Mouse (Mus musculus) layer of hippocampus, adult 11-12 months (tissue): ENCODE results near the gene Zfp229.
"Not testable (repeated sequence)": the region's sequence is repeated elsewhere in the genome, so short reads cannot be mapped to it uniquely, and the experiment has no call there.

Experiments used
- DNase-seq: peaks from one replicate; pipeline ENCODE4 v3.0.0; 2022; ENCODE audit warnings: low spot score

Gene Zfp229

DNA sequence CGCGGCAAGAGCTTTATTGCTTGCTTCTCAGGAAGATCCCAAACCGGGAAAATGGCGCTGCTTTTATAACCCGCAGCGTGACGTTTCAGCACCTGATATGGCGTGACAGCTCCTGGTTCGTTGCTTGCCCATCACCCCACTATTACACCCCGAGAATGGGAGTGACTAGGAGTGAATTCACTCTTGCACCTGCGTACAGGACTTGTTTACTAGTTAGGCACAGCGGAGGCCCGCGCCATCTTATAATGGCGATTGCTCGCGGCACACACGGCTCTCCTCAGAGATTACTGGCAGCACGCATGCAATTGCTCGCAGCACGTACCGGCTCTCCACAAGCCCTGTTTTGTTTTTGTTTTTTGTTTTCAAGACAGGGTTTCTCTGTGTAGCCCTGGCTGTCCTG lies at the start of gene Zfp229:
Gene Zfp229, plus strand, starts transcription at position 301 of the 400 bp plus-strand sequence.
- not testable (repeated sequence) for DNase-seq

DNA sequence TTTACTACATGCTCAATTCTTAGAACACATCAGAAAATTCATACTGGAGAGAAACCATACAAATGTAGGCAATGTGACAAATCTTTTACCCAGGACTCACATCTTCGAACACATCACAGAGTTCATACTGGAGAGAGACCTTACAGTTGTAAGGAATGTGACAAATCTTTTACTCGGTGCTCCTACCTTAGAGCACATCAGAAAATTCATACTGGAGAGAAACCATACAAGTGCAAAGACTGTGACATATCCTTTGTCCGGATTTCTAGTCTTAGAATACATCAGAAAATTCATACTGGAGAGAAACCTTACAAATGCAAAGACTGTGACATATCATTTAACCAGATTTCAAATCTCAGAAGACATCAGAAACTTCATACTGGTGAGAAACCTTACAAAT lies 39.0 kb upstream of the Zfp229 start, which contains the start of gene Gm10226:
Gene Gm10226, plus strand, starts transcription at position 301 of the 400 bp plus-strand sequence.
- DNase-seq: no peak

DNA sequence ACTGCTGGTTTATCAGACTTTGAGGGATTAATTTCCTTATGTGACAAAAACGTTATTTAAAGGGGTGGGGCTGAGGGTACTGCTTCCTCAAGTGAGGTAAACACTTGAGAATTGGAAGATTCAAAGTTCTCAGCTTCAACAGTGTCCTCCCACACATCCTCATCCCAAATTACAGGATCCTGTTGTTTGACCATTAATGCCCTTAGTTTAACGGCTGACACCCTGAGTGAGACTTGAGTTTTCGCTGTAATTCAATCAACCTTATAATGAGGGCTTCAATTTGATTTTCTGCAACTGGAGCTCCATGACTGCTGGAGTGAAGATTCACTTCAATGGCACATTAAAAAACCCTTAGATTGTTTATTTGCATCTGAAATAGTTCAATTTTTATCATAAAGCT lies 37.3 kb upstream of the Zfp229 start:
- no peak for DNase-seq

DNA sequence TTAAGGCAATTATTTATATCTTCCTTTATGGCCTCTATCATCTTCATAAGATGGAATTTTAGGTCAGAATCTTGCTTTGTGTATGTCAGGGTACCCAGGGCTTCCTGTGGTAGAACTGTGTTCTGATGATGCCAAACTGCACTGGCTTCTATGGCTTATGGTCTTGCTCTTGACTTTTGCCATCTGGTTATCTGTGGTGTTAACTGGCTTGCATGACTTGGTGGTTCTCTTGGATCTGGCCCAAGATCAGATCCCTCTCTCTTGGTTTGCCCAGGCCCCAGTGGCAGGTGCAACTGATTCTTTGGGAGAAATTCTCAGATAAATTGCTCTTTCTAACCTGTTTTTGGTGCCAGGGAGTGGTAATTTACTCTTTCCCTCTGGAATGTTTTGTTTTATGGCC lies 34.5 kb upstream of the Zfp229 start:
- no peak for DNase-seq

DNA sequence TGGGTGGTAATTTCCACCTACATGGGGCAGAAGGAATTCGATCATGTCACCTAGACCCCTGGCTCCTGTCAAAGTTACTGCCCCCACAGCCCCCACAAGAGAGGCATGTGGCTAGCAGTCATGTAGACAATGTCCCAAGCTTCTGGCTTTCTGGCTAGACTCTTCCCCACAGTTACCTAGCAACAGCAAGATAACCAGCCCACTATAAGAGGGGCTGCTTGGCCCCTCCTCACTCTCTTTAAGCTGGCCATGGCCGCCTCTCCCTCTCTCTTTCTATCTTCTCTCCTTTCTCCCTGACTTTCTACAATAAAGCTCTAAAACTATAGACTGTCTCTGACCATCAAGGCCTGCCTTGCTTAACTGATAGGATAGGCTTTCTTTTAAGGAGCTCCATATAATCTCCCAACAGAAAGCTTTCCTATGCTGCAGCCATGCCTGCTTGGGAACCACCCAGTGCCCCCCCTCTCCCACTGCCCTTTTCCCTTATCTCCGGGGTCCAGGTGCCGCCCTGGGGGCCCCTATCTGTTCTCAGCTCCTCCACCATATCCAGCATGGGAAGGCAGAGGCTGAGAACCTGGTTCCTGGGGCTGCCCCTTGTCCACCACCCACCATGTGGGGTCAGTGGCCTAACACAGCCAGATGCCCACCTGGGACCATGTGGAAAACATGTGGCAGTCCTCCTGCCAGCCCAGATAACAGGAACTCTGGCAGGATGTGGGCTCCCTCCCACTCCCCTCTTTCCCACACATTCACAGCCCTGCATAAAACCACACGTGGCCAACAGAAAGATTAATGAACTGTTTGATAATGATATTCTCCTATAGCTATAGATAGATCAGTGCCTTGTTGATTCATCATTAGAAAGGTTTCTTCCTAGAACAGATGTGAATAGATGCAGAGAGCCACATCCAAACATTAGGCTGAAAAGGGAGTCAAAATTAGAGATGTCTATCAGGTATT lies 28.0 kb upstream of the Zfp229 start:
- DNase-seq: no peak

DNA sequence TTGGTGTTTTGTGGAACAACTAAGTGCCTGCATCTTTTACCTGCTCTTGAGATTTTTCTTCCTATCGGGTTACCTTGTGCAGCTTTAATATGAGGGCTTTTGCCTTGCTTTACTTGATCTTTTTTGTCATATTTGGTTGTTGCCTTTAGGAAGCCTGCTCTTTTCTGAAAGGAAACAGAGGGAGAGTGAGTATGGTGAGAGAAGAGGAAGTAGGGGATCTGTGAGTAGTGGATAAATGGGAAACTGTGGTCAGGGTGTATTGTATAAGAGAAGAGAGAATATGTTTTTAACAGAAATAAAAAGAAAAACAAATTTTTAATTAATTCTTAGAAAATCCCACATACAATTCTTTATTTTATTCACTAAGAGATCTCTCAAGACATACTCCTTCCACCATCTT lies 27.2 kb upstream of the Zfp229 start:
- DNase-seq: no peak

DNA sequence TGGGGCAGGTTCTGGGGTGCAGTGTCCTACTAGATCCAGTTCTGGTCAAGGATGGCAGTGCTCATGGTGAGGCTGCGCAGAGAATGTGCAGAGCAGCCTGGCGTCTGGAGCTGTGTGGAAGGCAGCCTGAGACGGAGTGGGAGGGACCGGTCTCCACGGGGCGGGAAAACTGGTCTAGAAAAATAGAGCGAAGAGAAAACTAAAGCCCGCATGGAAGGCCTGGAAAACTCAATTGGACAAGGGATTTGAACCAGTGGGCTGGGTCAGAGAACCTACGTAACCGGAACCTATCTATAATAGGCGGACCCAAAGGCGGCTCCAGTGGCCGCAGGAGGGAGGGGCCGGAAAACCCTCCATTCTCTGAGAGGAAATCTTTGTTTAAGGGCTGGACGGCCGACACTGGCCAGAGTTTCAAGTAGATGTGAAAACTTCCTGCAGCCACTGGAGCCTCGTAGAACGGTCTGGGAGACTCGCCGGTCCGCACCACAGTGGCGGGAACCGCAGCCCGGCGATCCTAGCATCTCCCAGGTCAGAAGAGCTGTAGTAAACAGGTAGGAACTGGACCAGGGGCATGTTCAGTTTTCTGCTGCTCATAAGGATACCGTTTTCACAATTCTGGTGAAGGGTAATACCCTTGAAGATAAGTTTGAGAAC lies 23.1 kb upstream of the Zfp229 start, which contains the start of gene Zfp760:
Gene Zfp760, plus strand, starts transcription at position 399 of the 654 bp plus-strand sequence.
- peak; percentile 84 for DNase-seq

DNA sequence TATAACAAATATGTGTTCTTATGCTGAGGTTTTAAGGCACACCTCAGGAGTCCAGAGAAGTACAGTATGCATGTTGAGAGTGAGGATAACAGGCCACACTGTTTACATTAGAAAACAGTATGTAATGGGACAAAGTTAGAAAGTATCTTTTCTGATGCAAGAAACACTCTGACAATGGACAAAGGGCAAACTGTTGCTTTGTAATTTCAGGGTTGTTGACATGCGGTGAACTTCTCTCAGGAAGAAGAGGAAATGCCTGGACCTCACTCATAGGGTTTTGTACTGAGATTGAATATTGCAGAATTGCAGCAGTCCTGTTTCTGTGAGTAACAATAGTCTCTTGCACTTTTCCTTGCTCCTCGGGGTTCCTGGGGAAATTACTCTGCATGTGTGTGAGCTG lies 22.2 kb upstream of the Zfp229 start:
- no peak for DNase-seq

DNA sequence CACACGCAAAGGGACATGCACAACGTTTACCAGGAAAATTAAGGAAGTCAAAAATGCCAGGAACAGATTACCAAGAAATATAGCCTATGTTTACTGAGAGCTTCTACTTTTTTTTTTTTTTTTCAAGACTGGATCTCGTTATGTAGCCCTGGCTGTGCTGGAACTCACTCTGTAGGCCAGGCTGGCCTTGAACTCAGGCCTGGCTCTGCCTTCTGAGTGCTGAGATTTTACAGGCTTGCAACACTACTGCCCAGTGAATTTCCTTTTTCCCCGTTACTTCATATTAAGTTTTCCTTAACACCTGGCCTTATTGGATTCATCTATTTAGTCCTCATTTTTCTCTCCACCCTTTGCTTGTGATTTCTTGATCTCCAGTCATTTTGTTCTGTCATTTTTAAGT lies 2.5 kb downstream of the Zfp229 start:
- DNase-seq: no peak

DNA sequence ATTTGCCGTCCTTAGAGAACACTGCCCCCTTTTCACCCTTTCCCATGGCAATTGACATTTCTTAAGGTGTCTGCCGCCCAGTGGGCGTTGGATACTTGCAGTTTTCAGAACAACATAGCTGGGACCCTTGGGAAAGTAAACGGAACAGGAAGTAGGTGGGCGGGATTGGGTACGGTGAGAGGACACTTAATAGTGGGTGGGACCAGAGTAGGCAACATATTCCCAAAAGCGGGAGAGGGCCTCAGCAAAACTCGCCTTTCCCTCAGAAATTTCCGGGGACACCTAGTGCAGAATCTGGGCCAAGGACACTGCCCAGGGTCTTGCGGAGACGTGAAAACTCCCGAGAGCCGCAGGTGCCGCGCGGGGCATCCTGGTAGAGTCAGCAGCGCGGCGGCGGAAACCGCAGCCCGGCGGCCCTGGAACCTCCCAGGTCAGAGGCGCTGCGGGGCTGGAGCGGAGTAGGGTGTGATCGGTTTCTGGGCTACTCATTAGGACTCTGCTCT lies 3.0 kb downstream of the Zfp229 start:
- peak; percentile 62 for DNase-seq

DNA sequence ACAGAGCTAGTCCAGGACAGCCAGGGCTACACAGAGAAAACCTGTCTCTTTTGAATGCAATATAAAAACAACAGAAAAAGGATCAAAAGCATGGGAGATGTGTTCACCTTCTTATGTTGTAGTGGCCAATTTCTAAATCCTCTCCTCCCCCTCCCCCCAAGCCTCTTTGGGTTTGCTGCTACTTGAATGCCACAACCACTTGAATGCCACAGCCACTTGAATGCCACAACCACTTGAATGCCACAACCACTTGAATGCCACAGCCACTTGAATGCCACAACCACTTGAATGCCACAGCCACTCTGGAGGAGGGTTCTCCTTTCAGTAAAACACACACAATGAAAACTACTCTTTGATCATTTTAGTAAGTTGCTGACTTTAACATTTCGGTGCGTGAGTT lies 22.2 kb downstream of the Zfp229 start:
- DNase-seq: no peak

DNA sequence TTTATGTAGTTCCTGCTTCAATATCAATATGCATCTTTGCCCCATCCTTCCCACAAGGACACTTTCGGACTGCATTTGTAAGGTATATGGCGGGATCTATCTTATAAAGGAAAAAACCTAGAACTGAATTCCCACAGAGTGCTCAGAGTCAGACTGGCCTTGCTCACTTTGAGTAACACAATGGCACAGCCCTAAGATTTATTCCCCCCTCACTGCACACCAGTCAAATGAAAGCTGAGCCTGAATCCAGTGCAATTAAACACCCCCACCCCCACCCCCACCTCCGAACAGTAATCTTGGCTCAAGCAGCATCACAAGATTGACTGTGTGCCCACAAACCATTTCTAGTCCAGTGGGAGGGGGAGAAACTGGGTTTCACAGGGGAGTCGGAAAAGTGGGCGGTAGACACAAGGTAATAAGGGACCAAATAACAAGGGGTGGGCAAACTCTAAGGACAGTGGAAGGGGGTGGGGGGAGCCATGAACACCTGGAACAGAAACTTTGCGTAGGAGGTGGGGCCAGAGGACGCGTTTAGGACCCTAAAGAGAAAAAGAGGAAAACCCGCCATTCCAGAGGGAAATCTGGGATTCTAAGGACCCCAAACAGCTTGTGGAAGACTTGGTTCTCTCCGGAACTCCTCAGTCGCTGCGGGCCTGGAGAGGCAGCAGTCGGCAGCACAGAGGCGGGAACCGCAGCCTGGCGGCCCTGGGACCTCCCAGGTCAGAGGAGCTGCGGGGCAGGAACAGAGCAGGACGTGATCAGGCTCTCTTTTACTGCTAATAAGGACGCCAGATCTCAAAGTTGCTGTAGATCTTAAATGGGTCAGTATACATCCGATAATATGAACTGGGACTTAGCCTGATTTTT lies 23.0 kb downstream of the Zfp229 start:
- DNase-seq: no peak

DNA sequence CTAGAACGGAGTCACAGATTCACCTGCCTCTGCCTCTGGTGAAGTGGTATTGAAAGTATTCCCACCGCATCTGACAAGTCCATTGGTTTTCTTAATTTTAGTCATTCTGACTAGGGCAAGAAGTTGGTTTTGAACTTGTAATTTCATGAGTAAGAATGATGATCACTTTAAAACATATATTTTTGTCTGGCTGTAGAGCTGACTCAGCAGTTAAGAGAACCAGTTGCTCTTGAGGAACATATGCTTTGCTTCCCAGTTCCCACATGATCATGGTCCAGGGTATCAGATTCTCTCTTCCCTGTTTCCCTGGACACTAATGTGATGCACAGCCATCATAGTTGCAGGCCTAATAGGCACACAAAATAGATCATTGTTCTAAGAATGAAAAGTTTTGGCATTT lies 39.7 kb downstream of the Zfp229 start:
- no peak for DNase-seq

DNA sequence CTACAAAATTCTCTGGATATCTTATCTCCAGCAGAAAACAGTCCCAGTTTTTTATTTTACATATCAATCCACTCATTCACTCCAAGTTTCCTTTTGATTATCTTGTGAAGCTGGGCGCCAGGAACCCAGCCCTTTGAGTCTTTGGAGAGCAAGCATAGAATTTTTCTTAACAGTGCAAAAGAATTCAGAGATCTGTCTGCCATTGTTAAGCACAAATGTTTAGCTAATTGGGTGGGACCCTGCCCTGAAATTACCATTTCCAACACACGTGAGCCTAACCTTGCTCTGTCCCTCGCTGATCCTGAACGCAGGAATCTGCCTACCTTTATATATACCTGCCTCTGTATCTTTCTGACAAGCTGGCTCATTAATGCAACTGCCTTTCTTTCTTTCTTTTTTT lies 61.7 kb downstream of the Zfp229 start:
- no peak for DNase-seq

DNA sequence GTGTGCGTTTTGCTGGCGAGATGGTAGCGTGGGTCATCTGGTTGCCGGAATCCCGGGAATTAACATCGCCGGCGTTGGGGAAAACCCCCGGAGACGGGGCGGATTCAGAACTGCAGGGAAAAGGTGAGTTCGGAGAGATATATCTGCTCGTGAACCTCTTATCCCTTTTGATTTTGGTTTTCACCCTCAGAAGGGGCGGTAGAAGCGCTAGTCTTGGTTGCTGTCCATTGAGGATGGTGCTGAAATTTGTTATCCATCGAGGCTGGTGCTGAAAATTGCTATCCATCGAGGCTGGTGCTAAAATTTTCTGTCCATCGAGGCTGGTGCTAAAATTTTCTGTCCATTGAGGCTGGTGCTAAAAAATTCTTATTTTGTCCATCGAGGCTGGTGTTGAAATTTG lies 70.8 kb downstream of the Zfp229 start:
- not testable (repeated sequence) for DNase-seq
